Mouse (Mus musculus) A20 (cell line): ENCODE data around the gene Zfp992.
"Not testable (repeated sequence)": the region's sequence is repeated elsewhere in the genome, so short reads cannot be mapped to it uniquely, and the experiment has no call there.

Experiments
- DNase-seq: peaks from one replicate; pipeline ENCODE4 v3.0.0-alpha.2; 2011; ENCODE audit warnings: low read depth, low spot score

Zfp992 gene

DNA sequence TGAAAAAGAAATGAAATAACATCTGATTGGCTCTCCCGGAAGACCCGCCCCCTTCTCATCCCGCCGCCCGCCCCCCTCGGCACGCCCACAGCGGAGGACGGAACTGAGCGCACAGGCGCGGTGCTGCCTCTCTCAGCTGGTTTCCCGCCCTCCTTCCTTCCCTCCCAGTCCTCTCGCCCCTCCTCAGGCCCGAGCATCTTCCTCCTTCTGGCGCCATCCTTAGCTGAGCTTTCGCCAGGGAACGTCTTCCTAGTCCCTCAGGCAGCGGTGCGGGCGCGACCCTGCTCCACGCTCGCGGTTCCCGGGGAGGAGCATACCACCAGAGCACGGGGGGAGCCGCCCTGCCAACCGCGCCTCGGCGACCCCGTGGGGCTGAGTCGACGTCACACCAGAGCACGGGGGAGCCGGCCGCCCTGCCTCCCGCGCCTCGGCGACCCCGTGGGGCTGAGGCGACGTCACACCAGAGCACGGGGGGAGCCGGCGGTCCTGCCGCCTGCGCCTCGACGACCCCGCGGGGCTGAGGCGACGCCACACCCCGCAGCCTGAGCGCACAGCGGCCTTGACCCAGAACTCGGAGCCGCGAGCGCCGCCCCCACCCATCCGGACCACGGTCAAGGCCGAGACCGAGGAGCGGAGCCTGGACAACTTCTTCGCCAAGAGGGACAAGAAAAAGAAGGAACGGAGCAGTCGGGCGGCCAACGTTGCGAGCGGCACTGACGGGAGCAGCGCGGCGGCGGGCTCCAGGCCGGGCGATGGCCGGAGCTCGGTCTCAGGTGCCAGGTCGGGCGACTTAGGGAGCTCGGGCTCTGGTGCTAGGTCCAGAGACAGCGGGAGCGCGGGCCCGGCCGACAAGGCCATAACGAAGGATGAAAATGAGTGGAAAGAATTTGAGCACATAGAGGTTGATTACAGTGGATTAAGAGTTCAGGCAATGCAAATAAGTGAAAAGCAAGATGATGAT is 26.2 kb downstream of the Zfp992 start:
- DNase-seq: not testable (repeated sequence)

DNA sequence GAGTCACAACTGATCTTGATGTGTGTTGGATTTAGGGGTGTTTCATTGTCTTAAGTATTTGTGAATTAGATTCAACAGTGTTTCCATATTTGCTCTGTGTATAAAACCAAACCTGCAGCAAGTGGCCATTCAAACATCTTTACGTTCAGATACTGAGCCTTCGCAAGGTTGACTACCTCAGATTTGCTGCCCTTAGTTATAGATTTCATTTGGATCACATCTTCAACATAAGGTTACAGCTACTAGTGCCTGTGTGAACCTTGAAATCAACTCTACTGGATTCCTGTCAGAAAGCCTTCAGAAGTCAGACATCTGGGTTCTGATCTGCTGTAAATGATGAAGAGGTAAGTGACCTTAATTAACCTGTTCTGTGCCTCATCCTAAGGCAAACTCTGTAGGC is 27.4 kb downstream of the Zfp992 start:
- not testable (repeated sequence) for DNase-seq

DNA sequence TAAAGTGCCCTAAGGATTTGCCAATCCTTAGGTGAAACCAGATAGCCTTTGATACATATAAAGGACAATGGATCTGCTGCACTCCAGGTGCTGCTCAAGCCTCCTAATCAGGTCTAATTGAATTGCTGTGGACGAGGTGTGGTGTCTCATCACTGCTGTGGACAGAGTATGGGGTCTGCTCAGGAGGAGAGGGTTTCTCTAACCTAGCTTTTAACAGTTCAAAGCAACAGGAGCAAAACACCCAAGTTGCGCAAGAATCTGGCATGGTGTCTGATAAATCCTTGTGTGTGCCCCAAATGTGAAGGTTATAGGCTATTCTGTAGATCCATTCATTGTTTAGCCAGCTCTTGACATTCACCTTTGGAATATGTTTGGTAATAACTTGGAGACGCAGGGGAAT is 28.1 kb downstream of the Zfp992 start:
- DNase-seq: not testable (repeated sequence)

- not testable (repeated sequence) for DNase-seq
Observed at GRCm38 (mm10) chr4:146480376-146481096, 31.7 kb downstream of the Zfp992 start.

GRCm38 (mm10) chr4:146482546-146482945 is 33.7 kb downstream of the Zfp992 start:
- not testable (repeated sequence) for DNase-seq

GRCm38 (mm10) chr4:146483571-146484280 is 34.9 kb downstream of the Zfp992 start:
- not testable (repeated sequence) for DNase-seq

DNA sequence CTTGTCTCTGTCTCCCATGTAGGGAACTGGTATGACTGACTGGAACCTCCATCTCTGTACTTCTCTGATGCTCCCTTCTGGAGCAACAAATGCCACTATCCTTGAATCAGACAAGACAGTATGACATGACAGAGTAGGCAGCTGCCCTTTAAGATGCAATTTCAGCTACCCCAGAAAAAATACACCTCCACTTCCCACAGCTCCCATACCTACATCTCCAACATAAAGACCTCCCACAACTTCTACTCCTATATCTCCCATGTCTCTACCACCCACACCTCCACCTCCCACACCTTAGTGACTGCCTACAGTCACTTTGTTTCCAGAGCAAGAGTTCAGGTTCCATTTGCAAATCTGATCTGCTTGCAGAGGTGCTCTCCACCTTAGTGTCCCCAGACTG is 35.9 kb downstream of the Zfp992 start:
- not testable (repeated sequence) for DNase-seq

DNA sequence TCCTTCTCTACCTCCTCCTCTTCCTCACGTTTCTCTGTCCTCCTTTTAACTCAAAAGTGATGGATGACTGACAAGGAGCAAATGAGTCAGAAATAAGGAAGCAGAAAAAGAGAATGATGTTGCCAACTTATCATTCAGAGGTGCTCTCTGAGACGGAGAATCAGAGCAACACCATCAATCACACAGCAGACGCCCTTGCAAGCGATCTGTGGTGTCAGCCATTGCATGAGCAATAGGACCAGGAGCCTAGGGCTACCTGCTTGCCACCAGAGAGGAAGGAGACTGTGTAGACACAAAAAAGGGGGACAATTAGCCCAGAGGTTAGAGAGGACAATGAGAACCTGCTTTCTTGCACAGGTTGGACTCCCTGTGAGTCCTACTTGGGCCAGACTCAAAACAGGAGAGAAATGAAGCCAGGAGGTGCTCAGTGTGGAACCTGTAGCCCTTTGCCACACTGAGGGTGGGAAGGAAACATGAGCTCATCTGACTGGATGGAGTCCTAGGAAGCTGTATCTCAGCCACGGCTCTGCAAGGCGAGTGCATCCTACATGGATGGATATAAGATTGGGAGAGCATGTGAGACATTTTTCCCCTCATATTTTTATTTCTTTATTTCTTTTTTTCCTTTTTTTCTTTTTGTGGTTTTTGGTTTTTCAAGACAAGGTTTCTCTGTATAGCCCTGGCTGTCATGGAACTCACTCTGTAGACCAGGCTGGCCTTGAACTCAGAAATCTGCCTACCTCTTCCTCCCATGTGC is 36.5 kb downstream of the Zfp992 start:
- DNase-seq: not testable (repeated sequence)

DNA sequence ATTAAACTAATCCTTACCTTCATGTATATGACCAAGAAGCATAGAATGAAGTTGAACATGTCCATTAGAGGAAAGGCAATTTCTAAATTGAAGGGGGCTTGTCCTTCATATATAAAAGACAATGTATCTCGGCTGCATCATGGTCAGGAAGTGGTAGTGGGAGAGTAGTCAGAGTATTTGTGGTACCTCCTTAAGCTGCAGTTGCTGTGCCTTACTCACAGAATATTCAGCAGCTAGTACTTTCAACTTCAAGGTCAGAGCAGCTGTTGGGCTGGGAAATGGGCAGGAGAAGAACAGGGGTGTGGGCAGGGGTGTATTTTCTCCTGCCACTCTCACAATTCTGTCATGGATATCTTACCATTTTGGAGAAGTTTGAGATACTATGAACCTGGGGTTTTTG is 37.9 kb downstream of the Zfp992 start:
- not testable (repeated sequence) for DNase-seq

- DNase-seq: not testable (repeated sequence)
Observed at GRCm38 (mm10) chr4:146489196-146489595, 40.4 kb downstream of the Zfp992 start.

GRCm38 (mm10) chr4:146491993-146492392 is 43.2 kb downstream of the Zfp992 start:
- not testable (repeated sequence) for DNase-seq

DNA sequence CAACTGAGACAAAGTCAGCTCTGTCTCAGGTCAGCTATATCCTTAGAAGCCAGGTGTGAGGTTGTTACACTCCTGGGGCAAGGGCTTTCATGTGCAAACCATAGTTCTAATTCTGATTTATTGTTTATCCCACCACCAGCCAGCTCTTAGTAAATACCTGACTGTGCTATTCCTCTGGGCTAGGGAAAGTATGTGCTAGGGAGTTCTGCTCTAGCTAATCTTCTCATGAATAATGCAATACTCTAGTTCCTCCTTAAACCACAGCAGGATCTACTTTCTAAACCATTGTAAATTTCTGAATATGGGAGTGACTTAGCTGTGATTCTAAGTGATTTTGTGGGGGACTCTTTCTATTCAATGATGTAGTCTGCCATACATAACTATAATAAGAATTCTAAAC is 43.6 kb downstream of the Zfp992 start:
- no peak for DNase-seq

DNA sequence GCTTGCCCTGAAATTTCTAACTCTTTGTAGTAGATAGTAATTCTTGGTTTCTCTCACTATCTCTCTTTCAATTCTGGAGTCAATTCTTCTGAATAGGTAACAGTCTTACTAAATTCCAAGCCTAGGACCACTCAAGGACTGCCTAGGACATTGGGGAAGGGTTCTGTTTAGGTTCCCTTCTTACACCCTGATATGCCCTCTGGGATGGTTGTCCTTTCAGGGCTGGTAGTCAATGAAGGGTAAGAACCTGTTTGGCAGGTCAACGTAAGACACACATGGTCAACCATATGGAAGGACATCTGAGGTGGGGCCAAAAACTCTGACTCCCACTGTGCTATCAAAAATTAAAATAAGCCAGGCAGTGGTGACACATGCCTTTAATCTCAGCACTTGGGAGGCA is 44.0 kb downstream of the Zfp992 start:
- no peak for DNase-seq

- not testable (repeated sequence) for DNase-seq
Observed at GRCm38 (mm10) chr4:146493319-146493907, 44.6 kb downstream of the Zfp992 start.

DNA sequence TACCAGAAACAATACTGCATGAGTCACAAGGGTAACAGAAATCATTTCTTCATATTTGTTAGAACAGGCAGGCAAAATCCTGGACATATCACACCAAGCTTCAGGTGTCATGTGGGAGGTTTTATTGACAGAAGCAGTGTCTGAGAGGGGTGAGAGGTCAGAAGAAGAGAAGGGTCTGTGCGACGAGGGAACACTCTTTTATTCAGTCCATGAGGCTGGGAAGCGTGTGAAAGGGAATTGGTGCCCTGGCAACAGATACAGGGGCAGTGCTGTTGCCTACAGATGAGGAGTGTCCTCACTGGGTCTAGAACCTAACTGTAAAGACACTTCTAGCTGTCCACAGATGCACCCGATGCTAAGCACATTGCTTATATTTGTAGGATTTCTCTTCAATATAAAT is 46.2 kb downstream of the Zfp992 start:
- no peak for DNase-seq

GRCm38 (mm10) chr4:146497695-146498275 is 49.0 kb downstream of the Zfp992 start:
- DNase-seq: not testable (repeated sequence)

GRCm38 (mm10) chr4:146501727-146502126 is 52.9 kb downstream of the Zfp992 start, which contains the start of gene Zfp981:
Zfp981 (plus strand) TSS chr4:146502027.
- not testable (repeated sequence) for DNase-seq

DNA sequence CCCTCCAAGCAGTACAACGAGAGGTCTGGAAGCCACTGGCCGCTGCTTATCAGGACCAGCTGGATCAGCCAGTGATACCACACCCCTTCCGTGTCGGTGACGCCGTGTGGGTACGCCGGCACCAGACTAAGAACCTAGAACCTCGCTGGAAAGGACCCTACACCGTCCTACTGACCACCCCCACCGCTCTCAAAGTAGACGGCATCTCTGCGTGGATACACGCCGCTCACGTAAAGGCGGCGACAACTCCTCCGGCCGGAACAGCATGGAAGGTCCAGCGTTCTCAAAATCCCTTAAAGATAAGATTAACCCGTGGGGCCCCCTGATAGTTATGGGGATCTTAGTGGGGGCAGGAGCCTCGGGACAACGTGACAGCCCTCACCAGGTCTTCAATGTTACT is 60.2 kb downstream of the Zfp992 start:
- not testable (repeated sequence) for DNase-seq

GRCm38 (mm10) chr4:146511871-146512270 is 63.0 kb downstream of the Zfp992 start:
- DNase-seq: not testable (repeated sequence)

GRCm38 (mm10) chr4:146516474-146516873 is 67.7 kb downstream of the Zfp992 start:
- no peak for DNase-seq
